Mouse (Mus musculus): ENCODE results near the gene Kitl.

GRCm38 (mm10) chr10:100127837-100128743 lies 112.7 kb downstream of the Kitl start:
- no peak for TF ChIP-seq CTCF (IDR thresholded peaks at IDR 0.05; ENCODE audit: low read depth, low read length)
- no peak for TF ChIP-seq POLR2A (IDR thresholded peaks at IDR 0.05; ENCODE audit: borderline replicate concordance, low read depth, low read length)
